Mouse (Mus musculus): ENCODE results near the gene E4f1.
"Not testable (repeated sequence)": the region's sequence is repeated elsewhere in the genome, so short reads cannot be mapped to it uniquely, and the experiment has no call there.

The E4f1 gene

DNA sequence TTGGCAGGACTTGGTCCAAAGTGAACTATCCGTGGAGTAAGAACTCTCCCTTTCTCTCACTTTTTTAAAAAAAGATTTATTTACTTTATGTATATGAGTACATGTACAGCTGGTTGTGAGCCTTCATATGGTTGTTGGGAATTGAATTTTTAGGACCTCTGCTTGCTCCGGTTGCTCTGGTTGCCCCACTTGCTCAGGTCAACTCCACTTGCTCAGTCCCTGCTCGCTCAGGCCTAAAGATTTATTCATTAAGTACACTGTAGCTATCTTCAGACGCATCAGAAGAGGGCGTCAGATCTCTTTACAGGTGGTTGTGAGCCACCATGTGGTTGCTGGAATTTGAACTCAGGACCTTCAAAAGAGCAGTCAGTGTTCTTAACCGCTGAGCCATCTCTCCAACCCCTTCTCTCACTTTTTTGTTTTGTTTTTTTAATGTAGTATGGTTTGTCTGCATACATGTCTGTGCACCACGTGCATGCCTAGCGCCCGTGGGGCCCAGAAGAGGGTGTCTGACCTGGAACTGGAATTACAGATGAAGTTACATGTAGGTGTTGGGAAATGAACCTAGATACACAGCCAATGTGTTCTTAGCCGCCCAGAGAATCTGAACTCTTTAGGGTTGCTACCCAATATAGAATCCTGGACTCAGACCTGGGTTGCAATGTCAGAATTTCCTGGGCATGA lies 14.4 kb downstream of the E4f1 start:
- DNase-seq (ENCODE audit: low spot score) = not testable (repeated sequence)

DNA sequence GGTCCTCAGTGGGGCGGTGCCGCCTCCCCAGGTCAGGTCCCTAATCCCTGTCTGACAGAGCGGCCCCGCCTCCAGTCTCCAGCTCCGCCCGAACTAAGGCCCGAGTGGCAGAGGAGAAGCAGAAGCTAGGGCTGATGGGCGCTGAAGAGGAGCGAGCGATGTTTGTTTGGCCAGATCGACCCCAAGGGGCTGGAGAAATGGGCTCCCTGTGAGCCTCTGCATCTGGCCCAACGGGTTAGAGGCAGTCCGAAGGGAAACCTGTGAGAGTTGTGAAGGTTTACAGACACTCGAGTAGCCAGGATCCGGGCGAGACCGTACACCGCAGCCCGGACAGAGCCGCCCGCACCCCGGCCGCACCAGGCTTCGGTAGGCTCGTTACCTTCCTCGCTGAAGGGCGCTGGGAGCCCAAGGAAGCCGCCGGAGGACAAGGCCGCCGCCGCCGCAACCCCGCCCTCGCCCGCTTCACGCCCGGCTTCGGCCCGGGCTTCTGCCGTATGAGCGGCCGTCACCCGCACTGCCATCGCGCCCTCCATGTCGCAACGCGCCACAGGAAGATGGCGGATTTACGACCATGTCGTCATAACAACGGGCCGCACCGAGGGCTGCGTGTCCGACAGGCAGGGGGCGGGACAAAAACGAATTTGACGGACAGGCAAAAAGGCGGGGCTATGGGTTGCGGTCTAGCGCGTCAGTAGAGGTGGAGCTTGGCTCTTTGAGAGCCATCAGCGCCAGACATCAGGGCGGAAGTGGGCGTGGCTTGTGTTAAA lies 15.2 kb downstream of the E4f1 start:
- DNase-seq (ENCODE audit: low spot score) = peak; percentile 98

DNA sequence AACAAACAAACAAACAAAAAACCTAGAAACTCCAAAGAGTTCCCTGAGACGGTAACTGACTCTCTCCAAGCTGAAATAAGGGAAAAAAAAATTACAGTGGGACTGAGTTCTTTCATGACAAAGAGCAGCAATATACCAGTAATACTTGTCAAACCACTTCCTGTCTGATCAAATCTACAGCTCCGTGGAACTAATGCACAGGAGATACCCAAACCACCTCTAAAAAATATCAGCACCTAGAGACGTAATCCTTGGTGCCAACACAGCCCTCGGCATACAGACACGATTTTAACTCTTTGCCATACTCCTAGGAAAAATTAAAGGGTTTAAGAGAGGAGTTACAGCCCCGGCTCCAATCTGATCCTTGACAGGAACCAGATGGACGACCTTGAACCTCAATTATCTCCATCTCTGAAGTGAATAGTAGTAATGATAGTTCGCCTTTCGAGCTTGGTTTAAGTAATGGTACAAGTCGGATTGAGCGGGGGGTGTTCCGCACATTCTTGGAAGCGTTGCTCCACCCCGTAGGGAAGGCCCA lies 15.8 kb downstream of the E4f1 start:
- DNase-seq (ENCODE audit: low spot score) = no peak

DNA sequence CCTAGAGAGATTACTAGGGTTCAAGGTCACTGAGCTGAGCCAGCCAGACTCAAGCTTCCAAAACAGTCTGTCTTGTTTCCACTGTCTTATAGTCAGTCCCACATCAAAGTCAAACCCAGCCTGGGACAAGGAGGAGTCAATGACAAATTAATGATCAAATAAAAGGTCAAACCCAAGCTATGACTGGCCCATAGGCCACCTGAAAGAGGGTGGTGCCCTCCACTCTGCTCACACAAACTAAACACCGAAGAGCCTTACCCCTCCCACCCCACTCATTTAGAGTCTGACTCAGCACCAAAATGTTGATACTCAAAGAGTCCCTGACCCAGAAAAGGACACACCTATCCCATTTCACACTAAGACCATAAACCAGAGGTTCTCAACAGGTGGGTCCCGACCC lies 16.7 kb downstream of the E4f1 start:
- no peak for DNase-seq (ENCODE audit: low spot score)

DNA sequence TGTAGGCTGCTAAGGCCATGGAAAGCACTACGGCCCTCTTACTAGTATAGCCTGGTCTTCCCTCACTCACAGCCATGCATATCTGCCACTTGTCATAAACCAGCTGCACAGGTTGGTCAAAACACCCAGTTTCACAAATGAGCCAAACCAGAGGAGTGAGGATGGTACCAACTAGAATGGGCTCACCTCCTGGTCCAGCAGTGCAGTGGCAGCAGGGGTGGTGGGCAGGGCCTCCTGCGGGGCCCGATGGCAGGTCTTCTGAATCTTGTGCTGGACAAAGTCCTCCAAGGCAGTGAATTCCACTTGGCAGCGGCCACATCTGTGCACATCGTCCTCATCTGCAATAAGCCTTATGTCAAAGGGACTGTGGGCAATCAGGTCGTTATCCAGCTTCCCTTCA lies 18.9 kb downstream of the E4f1 start:
- no peak for DNase-seq (ENCODE audit: low spot score)

DNA sequence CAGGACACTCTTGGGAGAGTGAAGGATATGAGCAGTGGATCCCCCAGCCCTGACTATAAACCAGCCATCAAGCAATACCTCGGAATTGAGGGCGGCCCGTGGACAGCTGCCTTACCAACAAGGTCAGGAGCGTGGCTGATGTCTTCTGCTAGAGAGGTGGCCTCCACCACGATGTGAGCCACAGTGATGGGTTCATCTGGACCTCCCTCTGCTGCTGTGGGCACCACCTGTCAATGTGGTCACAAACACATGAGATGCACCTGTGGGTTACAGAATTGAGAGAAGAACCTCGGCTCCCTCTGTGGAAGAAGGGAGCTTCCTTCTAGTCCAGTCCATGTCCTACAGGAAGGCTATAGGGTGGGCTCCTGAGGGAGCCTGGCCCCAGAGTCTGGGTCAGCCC lies 20.6 kb downstream of the E4f1 start:
- no peak for DNase-seq (ENCODE audit: low spot score)

DNA sequence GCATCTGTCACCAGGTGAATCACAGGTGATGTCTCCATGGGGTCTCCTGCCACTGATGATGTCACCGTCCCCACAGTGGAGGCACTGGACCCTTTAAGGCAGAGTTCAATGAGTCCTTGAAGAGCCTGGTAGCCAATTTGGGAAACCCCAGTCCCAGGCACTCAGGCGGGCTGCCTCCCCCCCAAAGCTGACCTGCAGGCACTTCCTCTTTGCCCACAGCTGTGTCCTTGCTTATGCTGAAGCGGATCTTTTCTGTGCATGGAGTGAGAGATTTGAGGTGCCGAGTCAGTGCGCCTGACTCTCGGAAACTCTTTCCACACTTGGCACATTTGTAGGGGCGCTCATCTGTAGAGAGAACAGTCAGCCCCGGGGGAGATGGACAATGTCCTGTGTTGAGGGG lies 23.5 kb downstream of the E4f1 start:
- DNase-seq (ENCODE audit: low spot score) = no peak

DNA sequence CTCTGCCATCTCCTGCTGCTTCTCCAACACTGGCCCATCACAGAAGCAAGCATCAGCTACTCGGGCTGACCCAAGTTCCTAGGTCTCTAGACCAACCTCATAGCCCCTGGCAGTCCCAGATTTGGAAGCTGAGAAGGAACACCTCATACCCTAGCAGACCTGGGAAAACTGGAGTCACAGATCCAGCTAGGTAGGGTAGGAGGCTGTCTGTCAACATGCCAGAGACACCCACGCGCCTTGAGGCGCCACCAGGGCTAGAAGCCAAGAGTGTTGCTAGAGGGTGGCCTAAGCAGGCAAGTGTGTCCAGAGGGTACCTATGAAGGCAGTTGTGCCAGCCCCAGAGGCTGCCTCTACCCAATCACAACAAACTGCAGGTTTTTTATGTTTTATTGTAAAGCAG lies 26.7 kb downstream of the E4f1 start:
- no peak for DNase-seq (ENCODE audit: low spot score)

DNA sequence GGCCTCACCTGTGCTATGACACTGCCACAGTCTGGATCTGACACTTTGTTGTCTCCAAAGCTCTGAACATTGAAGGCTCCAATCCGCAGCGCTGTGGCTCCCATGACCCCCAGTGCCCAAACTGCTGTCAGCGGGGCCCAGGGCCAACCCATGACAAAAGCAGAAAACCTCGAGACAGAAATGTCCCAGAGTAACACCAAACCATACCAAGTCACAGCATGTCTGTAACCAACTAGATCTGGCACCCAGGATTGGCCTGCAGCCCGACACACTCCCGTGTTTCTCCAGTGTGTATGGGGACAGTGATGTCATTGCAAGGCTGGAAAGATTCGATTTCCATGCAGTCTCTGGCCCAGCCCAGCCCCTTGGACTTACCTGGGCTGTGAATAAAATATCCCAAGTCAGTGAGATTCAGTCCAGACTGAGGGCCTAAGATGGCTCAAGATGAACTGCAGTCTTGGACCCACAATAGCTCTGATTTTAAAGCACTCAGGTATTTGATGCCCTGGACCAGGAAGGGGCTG lies 27.4 kb downstream of the E4f1 start, which contains the start of gene Dnase1l2:
Gene Dnase1l2 (minus strand): TSS at position 474 of the 524 bp plus-strand sequence.
- DNase-seq (ENCODE audit: low spot score) = no peak

DNA sequence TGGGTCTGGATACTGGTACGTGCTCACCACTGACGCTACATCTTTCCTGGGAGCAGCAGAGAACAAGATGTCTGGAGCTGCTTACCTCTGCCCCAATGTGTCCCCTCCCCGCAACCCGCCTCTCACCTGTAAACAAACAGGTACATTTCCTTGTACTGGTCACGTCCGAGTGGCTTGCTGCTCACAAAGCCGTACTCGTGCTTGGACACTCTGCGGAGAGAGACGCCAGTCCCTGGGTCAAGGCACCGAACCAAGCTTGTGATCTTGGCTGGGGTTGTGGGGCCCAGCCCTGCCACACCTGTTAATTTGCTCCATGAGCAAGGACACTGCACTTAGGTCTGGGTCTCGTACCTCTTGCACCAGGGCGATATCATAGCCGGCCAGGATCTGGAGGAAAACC lies 28.0 kb downstream of the E4f1 start:
- DNase-seq (ENCODE audit: low spot score) = no peak

DNA sequence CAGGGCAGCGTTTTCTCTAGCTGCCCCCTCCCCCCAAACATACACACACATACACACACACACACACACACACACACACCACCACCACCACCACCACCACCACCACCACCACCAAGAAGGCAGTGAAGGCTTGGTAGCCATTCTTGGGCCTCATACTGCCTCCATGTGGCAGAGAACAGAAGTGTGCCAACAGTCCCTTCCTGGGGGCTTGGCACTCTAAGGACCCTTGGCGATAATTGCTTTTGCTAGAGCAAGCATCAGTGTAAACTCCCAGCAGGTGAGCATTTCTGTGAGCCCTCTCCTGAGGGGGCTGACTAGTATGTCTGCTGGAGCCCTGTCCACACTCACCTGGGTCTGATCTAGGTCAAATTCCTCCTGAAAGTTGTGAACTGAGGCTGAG lies 29.0 kb downstream of the E4f1 start:
- DNase-seq (ENCODE audit: low spot score) = no peak

DNA sequence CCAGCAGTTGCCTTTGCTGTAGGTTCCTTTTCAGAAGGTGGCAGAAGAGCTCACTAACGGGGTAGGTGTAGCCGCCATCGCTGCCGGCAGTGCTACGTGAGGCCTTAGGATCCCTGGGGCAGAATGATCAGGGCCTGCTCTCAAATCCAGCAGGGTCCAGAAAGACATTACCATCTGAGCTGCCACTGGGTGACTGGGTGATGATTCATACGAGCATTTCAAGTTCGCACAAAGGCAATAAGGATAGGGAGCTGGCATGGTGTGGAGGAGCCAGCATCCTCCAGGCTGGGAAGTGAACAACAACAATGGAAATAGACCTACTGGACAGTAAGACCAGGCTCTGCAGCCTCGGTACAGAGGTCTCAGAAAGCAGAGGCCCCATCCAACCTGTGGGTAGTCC lies 29.7 kb downstream of the E4f1 start:
- DNase-seq (ENCODE audit: low spot score) = no peak

DNA sequence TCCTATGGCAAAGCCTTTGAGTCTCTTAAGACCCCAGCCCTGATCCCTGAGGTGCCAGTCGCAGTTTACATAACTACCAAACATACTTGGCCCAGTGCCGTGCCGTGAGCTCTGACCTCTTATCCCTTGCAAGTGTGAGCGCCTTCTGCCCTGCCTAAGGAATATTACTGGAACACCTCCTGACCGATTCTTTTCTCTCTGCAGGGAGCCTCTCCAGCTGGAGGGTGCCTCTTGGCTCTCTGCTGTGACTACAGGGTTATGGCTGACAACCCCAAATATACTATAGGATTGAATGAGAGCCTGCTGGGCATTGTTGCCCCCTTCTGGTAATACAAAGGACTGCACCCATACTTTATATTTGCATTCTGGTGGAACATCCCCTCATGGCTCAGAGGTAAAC lies 33.1 kb downstream of the E4f1 start:
- no peak for DNase-seq (ENCODE audit: low spot score)

DNA sequence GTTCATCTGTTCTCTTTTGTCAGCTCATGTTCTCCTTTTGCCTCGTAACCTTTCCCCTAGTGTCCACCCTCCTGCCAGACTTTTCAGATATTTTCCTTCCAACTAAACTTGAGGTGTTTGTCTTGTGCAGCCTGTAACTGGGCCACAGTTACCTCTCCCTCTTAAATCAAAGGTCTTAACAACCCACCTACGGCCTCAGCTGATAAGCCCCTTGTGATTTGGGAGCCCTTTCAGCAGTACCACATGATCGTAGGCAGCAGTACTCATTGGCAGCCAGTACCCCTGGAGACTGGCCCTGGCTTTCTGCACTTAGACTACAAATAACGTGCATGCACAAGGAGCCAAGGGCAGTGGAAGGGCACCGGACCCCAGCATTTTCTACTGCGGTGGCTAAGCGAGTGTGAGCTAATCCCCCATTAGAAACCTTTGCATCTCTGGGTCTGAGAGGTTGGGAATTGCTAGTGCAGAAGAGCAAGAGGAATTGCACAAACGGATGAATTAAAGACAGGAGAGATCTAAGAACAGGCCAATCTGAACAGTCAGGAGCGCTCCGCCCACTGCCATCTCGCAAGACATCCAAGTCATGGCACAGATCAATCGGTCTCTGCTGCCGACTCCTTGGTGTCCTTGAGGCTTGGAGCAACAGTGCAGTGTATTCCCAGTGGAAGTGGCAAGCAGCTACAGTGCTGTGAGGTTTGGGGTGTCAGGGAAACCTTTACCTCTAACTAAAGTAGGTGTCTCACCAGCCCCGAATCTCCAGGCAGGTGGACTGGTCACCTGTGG lies 40.7 kb downstream of the E4f1 start:
- DNase-seq (ENCODE audit: low spot score) = no peak

DNA sequence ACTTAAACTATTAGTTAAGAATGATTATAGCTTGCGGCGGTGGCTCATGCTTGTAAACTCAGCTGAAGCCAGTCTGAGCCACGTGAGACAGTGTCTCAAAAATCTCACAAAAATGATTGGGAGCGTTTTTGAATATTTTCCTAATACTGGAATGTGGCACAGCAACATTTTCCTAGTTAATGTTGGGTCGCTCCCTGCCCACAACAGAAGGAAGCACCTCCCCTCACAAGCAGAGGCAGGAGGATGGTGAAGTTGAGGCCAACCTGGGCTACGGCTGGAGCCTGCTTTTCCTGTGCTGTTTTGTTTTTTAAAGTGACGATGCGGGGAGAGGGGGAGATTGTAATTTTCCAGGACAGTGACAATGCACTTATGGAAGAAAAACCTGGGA lies 42.9 kb downstream of the E4f1 start:
- DNase-seq (ENCODE audit: low spot score) = no peak

DNA sequence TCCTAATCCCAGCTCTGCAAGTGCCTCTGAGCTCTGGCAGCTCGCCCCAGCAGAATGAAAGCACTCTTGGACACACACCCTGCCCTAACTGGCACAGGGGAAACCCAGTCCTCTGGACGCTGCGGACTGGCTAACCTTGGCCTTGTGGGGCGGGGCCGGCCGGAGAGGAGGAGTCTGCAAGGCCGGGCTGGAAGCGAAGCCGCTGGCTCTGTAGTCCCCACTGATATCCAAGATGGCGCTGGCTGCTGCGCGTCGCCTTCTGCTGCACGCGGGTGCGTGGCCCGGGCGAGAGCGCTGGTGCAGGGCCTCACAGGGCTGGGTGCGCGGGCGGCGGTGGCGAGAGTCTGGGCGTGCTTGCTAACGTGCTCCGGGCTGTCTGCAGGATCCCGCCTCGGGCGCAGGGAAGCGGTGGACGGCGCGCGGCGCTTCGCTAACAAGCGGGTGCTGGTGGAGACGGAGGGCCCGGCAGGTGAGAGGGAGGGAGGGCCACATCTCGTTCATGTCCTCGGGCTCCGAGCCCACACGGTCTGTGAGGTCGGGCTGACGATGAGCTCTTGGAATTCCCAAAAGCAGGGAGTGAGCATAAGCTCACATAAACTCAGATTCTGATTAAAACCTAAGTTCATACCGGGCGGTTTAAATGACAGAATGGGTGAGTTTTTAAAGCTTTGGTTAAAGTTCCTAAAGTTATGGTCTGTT lies 43.5 kb downstream of the E4f1 start, which contains the start of gene Eci1:
Gene Eci1 (plus strand): TSS at position 171 of the 699 bp plus-strand sequence.
- peak; percentile 97 for DNase-seq (ENCODE audit: low spot score)

DNA sequence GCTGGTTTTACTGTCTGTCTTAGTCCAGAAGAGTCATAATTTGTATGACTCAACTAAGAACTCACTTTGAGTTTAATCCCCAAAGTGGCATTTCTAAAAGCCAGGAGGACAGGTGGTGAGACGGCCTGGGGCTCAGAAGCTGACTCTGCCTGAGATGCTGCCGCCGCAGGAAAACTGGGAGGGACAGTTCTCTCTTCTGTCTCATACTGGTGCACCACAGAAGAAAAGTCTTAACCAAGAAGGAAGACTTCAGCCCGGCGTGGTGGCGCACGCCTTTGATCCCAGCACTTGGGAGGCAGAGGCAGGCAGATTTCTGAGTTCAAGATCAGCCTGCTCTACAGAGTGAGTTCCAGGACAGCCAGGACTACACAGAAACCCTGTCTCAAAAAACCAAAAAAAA lies 44.2 kb downstream of the E4f1 start:
- DNase-seq (ENCODE audit: low spot score) = no peak

DNA sequence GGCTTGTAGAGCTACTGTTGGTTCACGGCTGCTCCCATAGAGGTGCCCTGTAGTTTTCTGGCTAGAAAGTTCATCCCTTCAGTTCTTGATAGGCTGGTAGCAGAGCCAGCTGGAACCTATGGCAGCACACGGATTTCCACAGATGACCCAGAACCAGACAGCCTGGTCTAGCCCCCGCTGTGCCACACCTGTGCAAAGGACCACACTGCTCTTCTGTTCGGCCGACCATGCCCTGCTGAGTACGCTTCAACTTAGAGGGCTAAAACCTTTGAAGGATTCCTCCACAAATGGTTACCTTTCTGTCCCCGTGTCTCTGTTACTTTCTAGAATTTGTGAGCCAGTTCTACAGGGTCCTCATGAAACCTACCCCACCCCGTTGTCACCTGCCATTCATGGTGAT lies 44.8 kb downstream of the E4f1 start:
- not testable (repeated sequence) for DNase-seq (ENCODE audit: low spot score)

DNA sequence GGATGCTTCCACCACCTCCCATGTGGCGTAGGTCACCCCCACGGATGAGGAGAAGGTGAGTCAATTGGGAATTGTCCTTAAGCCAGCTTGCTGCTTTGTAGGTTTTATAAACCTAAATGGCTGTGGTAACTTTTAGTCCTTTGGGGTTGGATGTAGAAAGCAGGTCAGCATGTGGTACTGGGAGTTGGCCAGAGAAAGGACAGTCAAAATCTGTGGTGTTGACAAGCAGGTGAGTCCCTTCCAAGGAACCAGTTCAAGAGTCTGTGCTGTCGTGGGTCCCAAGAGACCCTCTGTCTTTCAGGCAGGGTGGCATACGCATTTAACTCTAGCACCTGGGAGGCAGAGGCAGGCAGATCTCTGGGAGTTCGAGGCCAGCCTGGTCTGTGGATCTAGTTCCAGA lies 45.6 kb downstream of the E4f1 start:
- no peak for DNase-seq (ENCODE audit: low spot score)

DNA sequence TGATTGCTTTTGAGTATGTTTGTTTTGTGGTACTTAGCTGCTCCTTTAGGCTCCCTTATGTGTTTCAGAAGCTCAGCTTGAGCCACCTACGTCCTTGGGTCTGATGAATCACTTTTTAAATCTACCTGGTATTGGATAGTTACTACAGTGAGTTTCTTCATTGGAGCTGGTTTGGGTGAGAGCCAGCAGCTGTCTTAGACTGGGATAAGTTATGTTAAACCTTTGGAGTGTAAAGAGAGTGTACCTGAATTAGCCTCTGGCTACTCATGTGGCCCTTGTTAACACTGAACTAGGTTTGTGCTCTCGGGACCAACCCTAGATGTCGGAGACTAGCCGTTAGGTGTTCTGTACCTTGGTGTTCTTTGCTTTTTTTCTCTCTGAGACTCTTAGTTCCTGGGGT lies 47.0 kb downstream of the E4f1 start:
- DNase-seq (ENCODE audit: low spot score) = no peak

DNA sequence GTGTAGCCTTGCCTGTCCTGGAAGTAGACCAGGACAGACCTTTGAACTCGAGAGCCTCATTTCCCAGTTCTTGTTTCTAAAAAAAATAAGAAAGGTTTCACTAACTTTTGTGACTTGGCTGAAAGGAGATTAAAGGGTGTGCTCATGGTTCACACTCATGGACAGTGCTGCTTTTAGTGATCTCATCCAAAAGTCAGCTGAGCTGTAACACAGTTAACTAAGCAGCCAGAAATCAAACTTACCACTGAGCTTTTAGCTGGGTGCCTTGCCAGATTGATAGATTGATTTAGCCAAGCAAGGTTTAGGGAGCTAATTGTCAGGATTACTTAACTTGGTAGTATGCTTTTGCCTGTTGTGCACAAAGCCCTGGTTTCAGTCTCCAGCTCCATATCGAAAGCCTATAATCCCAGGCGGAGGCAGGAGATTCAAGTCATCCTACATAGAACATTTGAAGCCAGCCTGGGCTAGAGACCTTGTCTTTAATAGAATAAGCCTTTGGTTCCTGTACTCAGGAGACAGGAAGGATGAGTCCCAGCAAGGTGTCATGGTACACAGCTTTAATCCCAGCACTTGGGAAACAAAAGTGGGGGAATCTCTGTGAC lies 54.0 kb downstream of the E4f1 start:
- DNase-seq (ENCODE audit: low spot score) = no peak

All from ovary, postnatal 36 days (tissue).